ENCODE assay signal across 8 mouse cellular contexts in genomic region chr19:55332641-55333268, GRCm38 (mm10). TPM values are rescaled to one million over a fixed set of nuclear protein-coding genes. Genes with fewer than 3 reads are reported as not detected.
A peak's percentile ranks its signal among the peaks of the same experiment; 100 is the strongest.
DNase-seq lines count a peak whose midpoint lies in the region; ATAC-seq and TF ChIP-seq lines count a peak whose summit lies in the region.

No protein-coding gene starts in this region.

- no peaks in the 10 kb centered on the region for H3K27me3 ChIP-seq in embryonic facial prominence, embryonic 12.5 days
- H3K27me3 ChIP-seq in heart, adult 2 months (ENCODE audit: control insufficient read depth, insufficient read depth, low read length): no peaks in the 10 kb centered on the region
- H3K27me3 ChIP-seq in kidney, adult 2 months (replicated peaks; ENCODE audit: control insufficient read depth, insufficient read depth, low read length): no peaks in the 10 kb centered on the region
- no peaks in the 10 kb centered on the region for H3K27me3 ChIP-seq in limb, embryonic 11.5 days (ENCODE audit: control insufficient read depth, insufficient read depth, low read length)
- H3K27me3 ChIP-seq in midbrain, embryonic 14.5 days (ENCODE audit: control insufficient read depth, insufficient read depth, low read length): no peaks in the 10 kb centered on the region

- no peak overlapping the region for H3K27ac ChIP-seq in embryonic facial prominence, embryonic 12.5 days
- H3K27ac ChIP-seq in heart, adult 2 months: no peak overlapping the region
- no peak overlapping the region for H3K27ac ChIP-seq in kidney, adult 2 months (ENCODE audit: insufficient read depth, low read depth, low read length)
- H3K27ac ChIP-seq in limb, embryonic 11.5 days (replicated peaks; ENCODE audit: low read depth, low read length): no peak overlapping the region
- H3K27ac ChIP-seq in midbrain, embryonic 14.5 days (replicated peaks; ENCODE audit: low read depth, low read length): no peak overlapping the region

- peak; percentile 92 for DNase-seq in 3T3-L1 (ENCODE audit: low read depth, low spot score)
- DNase-seq in adrenal gland, adult 8-10 months: peak; percentile 42
- peak; percentile 57 to 65 for DNase-seq in heart, adult 2 months
- peak; percentile 81 for DNase-seq in kidney, adult 2 months
- DNase-seq in limb, embryonic 11.5 days (ENCODE audit: low spot score): peak; percentile 81
- peak; percentile 86 for DNase-seq in midbrain, embryonic 14.5 days
- peak; percentile 48 to 55 for DNase-seq in spleen, postnatal 36 days (ENCODE audit: low spot score in 2 of 2)

- intact Hi-C loops in heart, adult 2 months (cut with DNase I): loop anchor here (1.0 to 10.0 kb wide), 3 partner anchors 78 to 542 kb away; no protein-coding TSS in a partner anchor

- H3K79me2 ChIP-seq in heart, adult 2 months (replicated peaks; ENCODE audit: control insufficient read depth, insufficient read depth, low read length): peaks cover 1% of the 10 kb centered on the region; the same call in 1 of the 2 replicates

- H3K36me3 ChIP-seq in embryonic facial prominence, embryonic 12.5 days: peaks cover 26% of the 10 kb centered on the region
- no peaks in the 10 kb centered on the region for H3K36me3 ChIP-seq in heart, adult 2 months (ENCODE audit: control insufficient read depth, insufficient read depth, low read length)
- peaks cover 3% of the 10 kb centered on the region; the same call in 1 of the 2 replicates for H3K36me3 ChIP-seq in kidney, adult 2 months (ENCODE audit: control insufficient read depth, insufficient read depth, low read length)
- no peaks in the 10 kb centered on the region; the same call in 1 of the 2 replicates for H3K36me3 ChIP-seq in limb, embryonic 11.5 days (ENCODE audit: control insufficient read depth, insufficient read depth, low read length)
- peaks cover 33% of the 10 kb centered on the region for H3K36me3 ChIP-seq in midbrain, embryonic 14.5 days (ENCODE audit: control insufficient read depth, insufficient read depth, low read length)

- no peaks in the 10 kb centered on the region for H3K9me3 ChIP-seq in embryonic facial prominence, embryonic 12.5 days
- no peaks in the 10 kb centered on the region for H3K9me3 ChIP-seq in limb, embryonic 11.5 days (ENCODE audit: control insufficient read depth, low read length)
- no peaks in the 10 kb centered on the region for H3K9me3 ChIP-seq in midbrain, embryonic 14.5 days (ENCODE audit: control insufficient read depth, low read length)

- no peak overlapping the region for H3K4me2 ChIP-seq in embryonic facial prominence, embryonic 12.5 days (replicated peaks)
- H3K4me2 ChIP-seq in limb, embryonic 11.5 days (ENCODE audit: low read depth, severe bottlenecking): no peak overlapping the region
- H3K4me2 ChIP-seq in midbrain, embryonic 14.5 days (ENCODE audit: low read length): no peak overlapping the region

- TF ChIP-seq EP300 in heart, adult 2 months (IDR thresholded peaks at IDR 0.05; ENCODE audit: insufficient read depth, low read depth, low read length): no peak

- peak; percentile 66 for ATAC-seq in embryonic facial prominence, embryonic 12.5 days (ENCODE audit: insufficient number of reproducible peaks, insufficient read depth, low FRiP score, low TSS enrichment)
- ATAC-seq in limb, embryonic 11.5 days (ENCODE audit: insufficient number of reproducible peaks, low FRiP score, low TSS enrichment, low read depth): peak; percentile 77; the same call in 1 of the 2 replicates
- peak; percentile 43; the same call in 1 of the 2 replicates for ATAC-seq in midbrain, embryonic 14.5 days (ENCODE audit: low FRiP score, low TSS enrichment)

- TF ChIP-seq POLR2A in heart, adult 2 months (IDR thresholded peaks at IDR 0.05; ENCODE audit: insufficient read depth, low read depth, low read length): no peak
- TF ChIP-seq POLR2A in kidney, adult 2 months (IDR thresholded peaks at IDR 0.05; ENCODE audit: low read depth, low read length): no peak

- TF ChIP-seq CTCF in heart, adult 2 months (IDR thresholded peaks at IDR 0.05): no peak; the same call in none of the 2 replicates
- peak; percentile 94 for TF ChIP-seq CTCF in kidney, adult 2 months (conservative IDR thresholded peaks at IDR 0.05; ENCODE audit: insufficient read depth, insufficient read length, low read depth, low read length)

- no peak overlapping the region for H3K9ac ChIP-seq in embryonic facial prominence, embryonic 12.5 days
- H3K9ac ChIP-seq in heart, adult 2 months (ENCODE audit: low read depth, low read length): no peak overlapping the region
- H3K9ac ChIP-seq in limb, embryonic 11.5 days (ENCODE audit: low read length): no peak overlapping the region
- H3K9ac ChIP-seq in midbrain, embryonic 14.5 days (replicated peaks; ENCODE audit: low read length): no peak overlapping the region

- H3K4me3 ChIP-seq in embryonic facial prominence, embryonic 12.5 days: no peak overlapping the region
- no peak overlapping the region for H3K4me3 ChIP-seq in heart, adult 2 months
- H3K4me3 ChIP-seq in kidney, adult 2 months (ENCODE audit: insufficient read depth, low read depth, low read length): no peak overlapping the region
- no peak overlapping the region for H3K4me3 ChIP-seq in limb, embryonic 11.5 days (ENCODE audit: low read depth, low read length)
- no peak overlapping the region for H3K4me3 ChIP-seq in midbrain, embryonic 14.5 days (replicated peaks; ENCODE audit: low read depth, low read length)

- WGBS in embryonic facial prominence, embryonic 12.5 days: 87% methylated on average over 8 of the region's 8 CpGs
- WGBS in heart, adult 2 months: 95% methylated on average over 8 of the region's 8 CpGs
- WGBS in kidney, adult 2 months: 91% methylated on average over 8 of the region's 8 CpGs
- 91% methylated on average over 8 of the region's 8 CpGs for WGBS in limb, embryonic 11.5 days
- WGBS in midbrain, embryonic 14.5 days: 91% methylated on average over 8 of the region's 8 CpGs

- H3K4me1 ChIP-seq in embryonic facial prominence, embryonic 12.5 days: no peaks in the 10 kb centered on the region
- no peaks in the 10 kb centered on the region for H3K4me1 ChIP-seq in heart, adult 2 months (ENCODE audit: control insufficient read depth, insufficient read depth, low read length)
- H3K4me1 ChIP-seq in kidney, adult 2 months (ENCODE audit: control insufficient read depth, insufficient read depth, low read length): no peaks in the 10 kb centered on the region; the same call in 1 of the 2 replicates
- no peaks in the 10 kb centered on the region for H3K4me1 ChIP-seq in limb, embryonic 11.5 days (ENCODE audit: control insufficient read depth, insufficient read depth, low read length)
- H3K4me1 ChIP-seq in midbrain, embryonic 14.5 days (ENCODE audit: control insufficient read depth, insufficient read depth, low read length): peaks cover 13% of the 10 kb centered on the region

RNA-seq across cellular contexts. Expression of gene Vti1a, which starts 16.7 kb away (rescaled TPM):
- 10 to 100 TPM; 38.6 to 56.3 (median 41.6) TPM for total RNA-seq in adrenal gland, adult 8-10 months (2022)
- 31.2 and 31.8 TPM in 2 replicates for polyA plus RNA-seq in embryonic facial prominence, embryonic 12.5 days (2016; fragmentation: Nextera tagmentation; extraction: Ambion mirVana)
- 10 to 100 TPM; 15.6 to 16.3 TPM for total RNA-seq in heart, adult 2 months (2021)
- 6.2 and 9.4 TPM in 2 replicates for polyA plus RNA-seq in heart, adult 2 months (2012; rRNA removed)
- 15.7 and 15.9 TPM in 2 replicates for polyA plus RNA-seq in kidney, adult 2 months (2012; rRNA removed)
- polyA plus RNA-seq in limb, embryonic 11.5 days (2014; fragmentation: Nextera tagmentation; extraction: Ambion mirVana): 24.2 and 28.4 TPM in 2 replicates
- polyA plus RNA-seq in midbrain, embryonic 14.5 days (2014; fragmentation: Nextera tagmentation; extraction: Ambion mirVana): 25.3 and 33.9 TPM in 2 replicates

RNA-seq across cellular contexts. Expression of gene Zdhhc6, which starts 16.9 kb away (rescaled TPM):
- total RNA-seq in adrenal gland, adult 8-10 months (2022): 10 to 100 TPM; 40.9 to 50.9 (median 45.1) TPM
- 96.8 and 97.2 TPM in 2 replicates for polyA plus RNA-seq in embryonic facial prominence, embryonic 12.5 days (2016; fragmentation: Nextera tagmentation; extraction: Ambion mirVana)
- 10 to 100 TPM; 19.6 to 22.1 TPM for total RNA-seq in heart, adult 2 months (2021)
- 10.4 and 14.1 TPM in 2 replicates for polyA plus RNA-seq in heart, adult 2 months (2012; rRNA removed)
- 22.5 and 29.1 TPM in 2 replicates for polyA plus RNA-seq in kidney, adult 2 months (2012; rRNA removed)
- polyA plus RNA-seq in limb, embryonic 11.5 days (2014; fragmentation: Nextera tagmentation; extraction: Ambion mirVana): 103 and 105 TPM in 2 replicates
- 52.7 and 72.4 TPM in 2 replicates for polyA plus RNA-seq in midbrain, embryonic 14.5 days (2014; fragmentation: Nextera tagmentation; extraction: Ambion mirVana)

Comparison
In these comparisons a context has a peak if more than half of its experiments do, and no peak if none do; other contexts are left out.
1. DNase-seq: peak in every context shown above with its lines; median percentile 92 in 3T3-L1; 86 in midbrain, embryonic 14.5 days; 81 in kidney, adult 2 months; 81 in limb, embryonic 11.5 days; 61 in heart, adult 2 months; 52 in spleen, postnatal 36 days; 42 in adrenal gland, adult 8-10 months.